Mouse (Mus musculus) MEL (cell line): Measurements from ENCODE around the gene Dusp10. TPM values are rescaled to one million over a fixed set of nuclear protein-coding genes. Genes with fewer than 3 reads are reported as not detected.

Experiments used
- DNase-seq: peaks from one replicate; pipeline ENCODE4 v3.0.0; 2011; ENCODE audit warnings: low read depth, low spot score
- H3K27ac ChIP-seq: 2 replicates; pipeline ENCODE4 v1.5.1; 2012; ENCODE audit warnings: low read depth, mild to moderate bottlenecking, control low read depth, low read length, moderate library complexity; ENCODE audit not compliant: control insufficient read depth
- H3K27me3 ChIP-seq, 2 experiments: fragments of 150-350 bp in 1 of 2; sonication (generic) in 1 of 2; 2 replicates each; pipeline ENCODE4 v1.6.1; 2012; ENCODE audit warnings: low read length in 2 of 2, mild to moderate bottlenecking in 2 of 2, improper control_type of control experiment in 1 of 2, moderate library complexity in 1 of 2; ENCODE audit not compliant: insufficient read depth in 2 of 2, control insufficient read depth in 1 of 2
- H3K36me3 ChIP-seq, 2 experiments: 2 replicates each; pipeline ENCODE4 v1.6.1; 2012 to 2014; ENCODE audit warnings: low read length in 2 of 2, improper control_type of control experiment in 1 of 2, inconsistent platforms in 1 of 2, mild to moderate bottlenecking in 1 of 2; ENCODE audit not compliant: insufficient read depth in 2 of 2, control insufficient read depth in 1 of 2
- H3K4me1 ChIP-seq, 2 experiments: fragments of 150-350 bp in 1 of 2; sonication (generic) in 1 of 2; 2 replicates each; pipeline ENCODE4 v1.6.1; 2012; ENCODE audit warnings: low read length in 2 of 2, improper control_type of control experiment in 1 of 2, mild to moderate bottlenecking in 1 of 2; ENCODE audit not compliant: insufficient read depth in 2 of 2, control insufficient read depth in 1 of 2
- H3K4me3 ChIP-seq, 2 experiments: fragments of 150-350 bp in 1 of 2; sonication (generic) in 1 of 2; 2 replicates each; pipeline ENCODE4 v1.5.1; 2012; ENCODE audit warnings: low read depth in 2 of 2, low read length in 2 of 2, mild to moderate bottlenecking in 2 of 2, moderate library complexity in 2 of 2, control low read depth in 1 of 2, improper control_type of control experiment in 1 of 2; ENCODE audit not compliant: control insufficient read depth in 1 of 2, insufficient read depth in 1 of 2
- H3K79me2 ChIP-seq: 2 replicates; pipeline ENCODE4 v1.6.1; 2012; ENCODE audit warnings: mild to moderate bottlenecking, low read length, moderate library complexity; ENCODE audit not compliant: control insufficient read depth, poor library complexity, insufficient read depth
- H3K9ac ChIP-seq: 2 replicates; pipeline ENCODE4 v1.6.1; 2012; ENCODE audit warnings: low read depth, mild to moderate bottlenecking, control low read depth, low read length, moderate library complexity; ENCODE audit not compliant: control insufficient read depth, poor library complexity, severe bottlenecking
- H3K9me3 ChIP-seq: fragments of 150-350 bp; sonication (generic); replicated peaks from 2 replicates; pipeline ENCODE4 v1.6.1; 2012; ENCODE audit warnings: mild to moderate bottlenecking, low read length, improper control_type of control experiment, moderate library complexity; ENCODE audit not compliant: insufficient read depth
- CHD1 ChIP-seq: IDR thresholded peaks from 2 replicates; pipeline ENCODE4 v1.6.1; 2012; ENCODE audit warnings: low read depth, mild to moderate bottlenecking, inconsistent platforms, low read length, improper control_type of control experiment
- CHD2 ChIP-seq: IDR thresholded peaks from 2 replicates; pipeline ENCODE4 v1.6.1; 2011; ENCODE audit warnings: low read length, improper control_type of control experiment
- CTCF ChIP-seq, 3 experiments: IDR thresholded peaks in 2 of 3; conservative IDR thresholded peaks in 1 of 3; 2 replicates each; pipeline ENCODE4 v1.5.1; 2011 to 2012; ENCODE audit warnings: low read length in 3 of 3, low read depth in 2 of 3, mild to moderate bottlenecking in 2 of 3, improper control_type of control experiment in 1 of 3, inconsistent platforms in 1 of 3, mixed read lengths in 1 of 3, moderate library complexity in 1 of 3; ENCODE audit not compliant: control insufficient read depth in 1 of 3, insufficient read depth in 1 of 3, poor library complexity in 1 of 3, severe bottlenecking in 1 of 3
- E2F4 ChIP-seq: IDR thresholded peaks from 2 replicates; pipeline ENCODE4 v1.6.1; 2011; ENCODE audit warnings: low read depth, low read length, improper control_type of control experiment, borderline replicate concordance
- EP300 ChIP-seq, 2 experiments: IDR thresholded peaks; 2 replicates each; pipeline ENCODE4 v1.6.1; 2011; ENCODE audit warnings: improper control_type of control experiment in 2 of 2, low read length in 2 of 2, low read depth in 1 of 2, mild to moderate bottlenecking in 1 of 2
- ETS1 ChIP-seq: IDR thresholded peaks from 2 replicates; pipeline ENCODE4 v1.6.1; 2012; ENCODE audit warnings: low read depth, mild to moderate bottlenecking, inconsistent platforms, low read length, improper control_type of control experiment, moderate library complexity
- GATA1 ChIP-seq: IDR thresholded peaks from 2 replicates; pipeline ENCODE4 v1.6.1; 2011; ENCODE audit warnings: low read depth, low read length, improper control_type of control experiment
- JUND ChIP-seq: IDR thresholded peaks from 2 replicates; pipeline ENCODE4 v1.6.1; 2011; ENCODE audit warnings: low read depth, mild to moderate bottlenecking, improper control_type of control experiment, low read length
- KAT2A ChIP-seq: conservative IDR thresholded peaks from 2 replicates; pipeline ENCODE4 v1.6.1; 2012; ENCODE audit warnings: low read depth, low read length, improper control_type of control experiment, inconsistent platforms
- MAX ChIP-seq: IDR thresholded peaks from 2 replicates; pipeline ENCODE4 v1.6.1; 2011; ENCODE audit warnings: low read length, improper control_type of control experiment
- MXI1 ChIP-seq: IDR thresholded peaks from 2 replicates; pipeline ENCODE4 v1.6.1; 2011; ENCODE audit warnings: mild to moderate bottlenecking, low read depth, low read length, improper control_type of control experiment
- MYC ChIP-seq: IDR thresholded peaks from 2 replicates; pipeline ENCODE4 v1.6.1; 2011; ENCODE audit warnings: low read depth, mild to moderate bottlenecking, low read length, improper control_type of control experiment, moderate library complexity
- NELFE ChIP-seq: IDR thresholded peaks from 2 replicates; pipeline ENCODE4 v1.6.1; 2011; ENCODE audit warnings: low read depth, low read length, improper control_type of control experiment
- POLR2A ChIP-seq, 2 experiments: IDR thresholded peaks; 2 replicates each; pipeline ENCODE4 v1.6.1; 2011 to 2012; ENCODE audit warnings: low read length in 2 of 2, mild to moderate bottlenecking in 2 of 2, control low read depth in 1 of 2, improper control_type of control experiment in 1 of 2, low read depth in 1 of 2, moderate library complexity in 1 of 2; ENCODE audit not compliant: control insufficient read depth in 1 of 2, insufficient read depth in 1 of 2, poor library complexity in 1 of 2
- RAD21 ChIP-seq: IDR thresholded peaks from 2 replicates; pipeline ENCODE4 v1.6.1; 2011; ENCODE audit warnings: mild to moderate bottlenecking, low read depth, low read length, improper control_type of control experiment
- SIN3A ChIP-seq: IDR thresholded peaks from 2 replicates; pipeline ENCODE4 v1.6.1; 2012; ENCODE audit warnings: low read length, improper control_type of control experiment, inconsistent platforms
- TAL1 ChIP-seq: IDR thresholded peaks from 2 replicates; pipeline ENCODE4 v1.6.1; 2012; ENCODE audit warnings: mild to moderate bottlenecking, inconsistent platforms, low read length, moderate library complexity, mixed read lengths
- UBTF ChIP-seq: IDR thresholded peaks from 2 replicates; pipeline ENCODE4 v1.6.1; 2012; ENCODE audit warnings: low read depth, mild to moderate bottlenecking, inconsistent platforms, low read length, improper control_type of control experiment, moderate library complexity, borderline replicate concordance; ENCODE audit not compliant: insufficient read depth
- USF1 ChIP-seq: IDR thresholded peaks from 2 replicates; pipeline ENCODE4 v1.6.1; 2014; ENCODE audit warnings: low read depth, mild to moderate bottlenecking, inconsistent platforms, low read length, improper control_type of control experiment, moderate library complexity
- USF2 ChIP-seq, 2 experiments: IDR thresholded peaks; 2 replicates each; pipeline ENCODE4 v1.6.1; 2011 to 2012; ENCODE audit warnings: improper control_type of control experiment in 2 of 2, low read length in 2 of 2, borderline replicate concordance in 1 of 2, inconsistent platforms in 1 of 2, low read depth in 1 of 2, mild to moderate bottlenecking in 1 of 2; ENCODE audit not compliant: insufficient read depth in 1 of 2
- ZKSCAN1 ChIP-seq: IDR thresholded peaks from 2 replicates; pipeline ENCODE4 v1.6.1; 2012; ENCODE audit warnings: low read depth, mild to moderate bottlenecking, inconsistent platforms, low read length, improper control_type of control experiment, moderate library complexity
- ZMIZ1 ChIP-seq: IDR thresholded peaks from 2 replicates; pipeline ENCODE4 v1.6.1; 2012; ENCODE audit warnings: low read depth, mild to moderate bottlenecking, inconsistent platforms, low read length, improper control_type of control experiment, moderate library complexity
- polyA plus RNA-seq, 2 experiments: library from polyadenylated mRNA; stranded (reverse) in 1 of 2; unstranded in 1 of 2; fragments of >175 nt in 1 of 2; fragments of >200 nt in 1 of 2; gene quantifications; 2 replicates each; pipeline versions ENCODE4 v1.2.1 to v1.2.4; 2012; ENCODE audit warnings: low replicate concordance in 2 of 2, low read depth in 1 of 2; ENCODE audit not compliant: insufficient read length in 2 of 2, insufficient read depth in 1 of 2, missing spikeins in 1 of 2
- total RNA-seq: library from RNA; depleted of rRNA; stranded (reverse); fragments of 300-350 nt; gene quantifications from 2 replicates; pipeline ENCODE4 v1.2.3, GENCODE M21; 2012

The Dusp10 gene
- total and polyA plus RNA-seq, 3 experiments, result 1.4 to 2.3 TPM; not detected in 1

DNA sequence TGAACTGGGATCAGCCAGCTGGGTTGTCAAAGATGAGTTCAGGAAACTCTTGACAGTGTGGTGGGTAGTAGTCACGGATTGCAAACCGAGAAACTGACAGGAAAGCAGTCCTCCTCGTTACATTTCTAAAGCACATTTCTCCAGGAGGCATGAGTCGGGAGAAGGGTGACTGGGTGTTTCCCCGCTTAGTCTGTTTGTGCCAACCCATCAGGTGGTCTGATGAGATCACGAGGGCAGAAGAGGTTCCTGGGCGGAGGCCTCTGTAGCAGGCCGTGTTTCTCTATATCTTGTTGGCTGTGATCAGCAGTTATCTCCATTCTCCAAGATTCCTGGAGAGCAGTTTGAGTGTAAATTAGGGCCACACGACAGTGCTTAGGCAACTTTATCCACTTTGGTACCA is 29.6 kb downstream of the Dusp10 start:
- H3K4me1 ChIP-seq, result peaks cover 8 to 10% of the 10 kb centered on the region in 2 experiments
- TF ChIP-seq E2F4 (no peak), UBTF (no peak), GATA1 (0 out of 2 replicates have a peak, but pooled peaks have one; percentile 22), USF1 (peak; percentile 88), MAX (peak; percentile 69; the same call in 1 of the 2 replicates), TAL1 (no peak), CHD2 (no peak), ZMIZ1 (no peak), JUND (no peak), EP300 (IDR thresholded peaks at IDR 0.05; ENCODE audit: low read depth in 1 of 2, low read length in 2 of 2) (peak; percentile 17 to 43; a peak in 1 of 4 replicates), CHD1 (no peak), SIN3A (peak; percentile 42; the same call in 1 of the 2 replicates), ZKSCAN1 (no peak), ETS1 (peak; percentile 84), CTCF (IDR thresholded peaks at IDR 0.05 in 2 of 3, conservative IDR thresholded peaks at IDR 0.05 in 1 of 3; ENCODE audit: control insufficient read depth in 1 of 3, insufficient read depth in 1 of 3, low read depth in 2 of 3, low read length in 3 of 3, poor library complexity in 1 of 3, severe bottlenecking in 1 of 3) (no peak), USF2 (IDR thresholded peaks at IDR 0.05; ENCODE audit: borderline replicate concordance in 1 of 2, insufficient read depth in 1 of 2, low read depth in 1 of 2, low read length in 2 of 2) (0 out of 4 replicates have a peak, but pooled peaks of 1 of the 2 experiments have one; percentile 53), KAT2A (no peak), MYC (peak; percentile 31; the same call in 1 of the 2 replicates), POLR2A (IDR thresholded peaks at IDR 0.05; ENCODE audit: control insufficient read depth in 1 of 2, insufficient read depth in 1 of 2, low read depth in 1 of 2, low read length in 2 of 2, poor library complexity in 1 of 2) (peak in 1 of 2 experiments; percentile 22; a peak in 1 of 4 replicates), RAD21 (no peak), MXI1 (peak; percentile 29; the same call in 1 of the 2 replicates), NELFE (0 out of 2 replicates have a peak, but pooled peaks have one; percentile 18)
- H3K27ac ChIP-seq, result peak overlapping the region; percentile 44; the same call in 1 of the 2 replicates
- peak overlapping the region; percentile 49; the same call in 1 of the 2 replicates for H3K9ac ChIP-seq
- DNase-seq, result peak; percentile 68
- no peaks in the 10 kb centered on the region for H3K79me2 ChIP-seq
- peaks cover 0 to 8% of the 10 kb centered on the region in 2 experiments; a peak in 2 of 4 replicates for H3K36me3 ChIP-seq
- peak overlapping the region in 1 of 2 experiments; percentile 16; a peak in 2 of 4 replicates for H3K4me3 ChIP-seq
- H3K9me3 ChIP-seq, result no peaks in the 10 kb centered on the region
- no peaks in the 10 kb centered on the region for H3K27me3 ChIP-seq
